Mouse (Mus musculus): ENCODE results near the gene Pitpnc1.
A peak's percentile ranks its signal among the peaks of the same experiment; 100 is the strongest.

Pitpnc1 gene

GRCm38 (mm10) chr11:107358695-107359094, 111.8 kb downstream of the Pitpnc1 start:
- no peak for DNase-seq

GRCm38 (mm10) chr11:107356224-107356623, 114.3 kb downstream of the Pitpnc1 start:
- DNase-seq, result peak; percentile 45 to 59

GRCm38 (mm10) chr11:107355526-107355925, 115.0 kb downstream of the Pitpnc1 start:
- no peak for DNase-seq

GRCm38 (mm10) chr11:107354499-107355143, 115.9 kb downstream of the Pitpnc1 start:
- no peak for DNase-seq

GRCm38 (mm10) chr11:107352596-107352995, 117.9 kb downstream of the Pitpnc1 start:
- DNase-seq, result no peak

GRCm38 (mm10) chr11:107349756-107350155, 120.7 kb downstream of the Pitpnc1 start:
- DNase-seq, result no peak

GRCm38 (mm10) chr11:107343031-107343430, 127.5 kb downstream of the Pitpnc1 start:
- DNase-seq, result no peak

- no peak for DNase-seq
These were observed 128.1 kb downstream of the Pitpnc1 start for GRCm38 (mm10) chr11:107342432-107342831.

GRCm38 (mm10) chr11:107341293-107341692, 129.2 kb downstream of the Pitpnc1 start:
- peak; percentile 36 to 46 for DNase-seq

GRCm38 (mm10) chr11:107340793-107341192, 129.7 kb downstream of the Pitpnc1 start:
- DNase-seq, result no peak

- peak; percentile 31 to 46 for DNase-seq
These were observed 131.2 kb downstream of the Pitpnc1 start for GRCm38 (mm10) chr11:107339224-107339805.

- DNase-seq, result peak in 1 of 2 experiments; percentile 28
These were observed 132.9 kb downstream of the Pitpnc1 start for GRCm38 (mm10) chr11:107337391-107338148.

- DNase-seq, result no peak
These were observed 134.7 kb downstream of the Pitpnc1 start for GRCm38 (mm10) chr11:107335756-107336155.

- DNase-seq, result no peak
These were observed 135.5 kb downstream of the Pitpnc1 start for GRCm38 (mm10) chr11:107334849-107335484.

GRCm38 (mm10) chr11:107332905-107333304, 137.6 kb downstream of the Pitpnc1 start:
- no peak for DNase-seq

- DNase-seq, result no peak
These were observed 138.2 kb downstream of the Pitpnc1 start for GRCm38 (mm10) chr11:107332332-107332731.

- peak; percentile 45 to 65 for DNase-seq
These were observed 139.1 kb downstream of the Pitpnc1 start for GRCm38 (mm10) chr11:107331425-107331824.

GRCm38 (mm10) chr11:107327326-107327725, 143.2 kb downstream of the Pitpnc1 start:
- peak in 1 of 2 experiments; percentile 26 for DNase-seq

GRCm38 (mm10) chr11:107325739-107326725, 144.5 kb downstream of the Pitpnc1 start:
- DNase-seq, result peak; percentile 37 to 38

- no peak for DNase-seq
These were observed 145.3 kb downstream of the Pitpnc1 start for GRCm38 (mm10) chr11:107325226-107325625.

- DNase-seq, result no peak
These were observed 147.3 kb downstream of the Pitpnc1 start for GRCm38 (mm10) chr11:107323173-107323572.

GRCm38 (mm10) chr11:107322226-107322625, 148.3 kb downstream of the Pitpnc1 start:
- DNase-seq, result no peak

Data from cerebellum, adult 18-20 months (tissue).